Mouse (Mus musculus): ENCODE data around the gene Gm20388. TPM values are rescaled to one million over a fixed set of nuclear protein-coding genes. Genes with fewer than 3 reads are reported as not detected.

The Gm20388 gene
- polyA plus RNA-seq, 1 experiment: 49.7 TPM

DNA sequence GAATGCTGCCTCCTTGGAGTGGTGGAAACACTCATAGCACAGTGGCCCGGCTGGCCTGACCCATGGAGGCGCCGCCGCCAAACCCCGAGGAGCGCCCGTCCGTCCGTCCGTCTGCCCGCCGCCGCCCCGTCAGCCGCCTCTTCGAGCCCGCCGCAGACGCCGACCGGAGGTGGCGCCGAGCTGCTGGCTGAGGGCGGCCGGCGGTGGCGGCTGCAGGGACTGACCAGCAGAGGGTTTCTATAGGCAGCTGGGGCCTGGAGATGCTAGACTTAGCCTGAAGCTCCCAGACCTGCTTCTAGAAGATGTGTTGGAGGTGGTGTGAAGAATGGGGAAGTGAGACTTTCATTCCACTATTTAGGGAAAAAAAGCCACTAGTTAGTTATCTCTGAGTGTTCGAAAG is 2063.3 kb downstream of the Gm20388 start:
- Histone ChIP-seq H3K36me3 (ENCODE audit: control insufficient read depth, insufficient read depth, low read length) (no peaks in the 10 kb centered on the region), H3K4me3 (ENCODE audit: insufficient read depth, low read depth, low read length) (no peak overlapping the region), H3K4me1 (ENCODE audit: control insufficient read depth, insufficient read depth, low read length) (no peaks in the 10 kb centered on the region; the same call in 1 of the 2 replicates), H3K27me3 (replicated peaks; ENCODE audit: control insufficient read depth, insufficient read depth, low read length) (no peaks in the 10 kb centered on the region), H3K27ac (ENCODE audit: insufficient read depth, low read depth, low read length) (no peak overlapping the region)
- WGBS: over 99% methylated on average over 28 of the region's 28 CpGs
- TF ChIP-seq CTCF (conservative IDR thresholded peaks at IDR 0.05; ENCODE audit: insufficient read depth, insufficient read length, low read depth, low read length) (no peak), POLR2A (IDR thresholded peaks at IDR 0.05; ENCODE audit: low read depth, low read length) (no peak)
- no peak for DNase-seq

DNA sequence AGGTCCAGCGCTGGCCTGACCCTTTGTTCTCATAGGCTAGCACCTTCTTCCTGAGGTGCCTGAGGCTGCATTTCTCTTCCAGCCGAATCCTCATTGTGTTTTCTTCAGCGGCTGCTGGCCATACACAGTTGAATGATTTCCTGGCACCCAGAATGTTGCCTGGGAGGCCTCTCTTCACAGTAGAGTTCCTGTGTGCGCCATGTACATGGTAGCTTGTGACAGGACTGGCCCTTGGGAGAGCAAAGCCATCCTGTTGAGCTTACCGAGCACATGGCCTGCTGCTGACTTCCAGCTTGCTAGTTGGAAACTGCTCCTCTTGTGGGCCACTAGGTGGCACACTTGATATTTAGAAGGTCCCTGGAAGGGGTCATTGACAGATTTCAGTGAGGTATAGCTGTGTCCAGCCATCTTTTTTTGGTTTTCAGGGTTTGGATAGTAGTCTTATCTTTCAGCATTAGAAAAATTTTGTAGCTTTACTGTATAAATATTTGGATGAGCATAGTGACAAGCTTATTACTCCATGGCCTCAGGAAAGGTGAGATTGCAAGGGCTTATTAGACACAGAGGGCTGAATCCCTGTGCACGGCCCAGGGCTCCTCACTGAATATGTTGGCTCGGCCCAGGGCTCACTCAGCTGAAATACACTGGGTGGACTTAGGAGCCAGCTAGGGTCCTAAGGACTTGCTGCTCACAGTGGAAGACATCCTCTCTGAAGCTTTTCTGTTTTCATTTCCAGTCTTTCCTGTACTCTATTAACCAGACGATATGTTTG is 2067.4 kb downstream of the Gm20388 start:
- peak; percentile 79 for DNase-seq
- Histone ChIP-seq H3K4me3 (ENCODE audit: insufficient read depth, low read depth, low read length) (no peak overlapping the region), H3K27ac (ENCODE audit: insufficient read depth, low read depth, low read length) (peak overlapping the region; percentile 9; the same call in 1 of the 2 replicates), H3K27me3 (replicated peaks; ENCODE audit: control insufficient read depth, insufficient read depth, low read length) (no peaks in the 10 kb centered on the region), H3K4me1 (ENCODE audit: control insufficient read depth, insufficient read depth, low read length) (peaks cover 11% of the 10 kb centered on the region; the same call in 1 of the 2 replicates), H3K36me3 (ENCODE audit: control insufficient read depth, insufficient read depth, low read length) (no peaks in the 10 kb centered on the region)
- TF ChIP-seq CTCF (conservative IDR thresholded peaks at IDR 0.05; ENCODE audit: insufficient read depth, insufficient read length, low read depth, low read length) (peak; percentile 77), POLR2A (IDR thresholded peaks at IDR 0.05; ENCODE audit: low read depth, low read length) (no peak)
- WGBS: 44% methylated on average over 8 of the region's 8 CpGs

DNA sequence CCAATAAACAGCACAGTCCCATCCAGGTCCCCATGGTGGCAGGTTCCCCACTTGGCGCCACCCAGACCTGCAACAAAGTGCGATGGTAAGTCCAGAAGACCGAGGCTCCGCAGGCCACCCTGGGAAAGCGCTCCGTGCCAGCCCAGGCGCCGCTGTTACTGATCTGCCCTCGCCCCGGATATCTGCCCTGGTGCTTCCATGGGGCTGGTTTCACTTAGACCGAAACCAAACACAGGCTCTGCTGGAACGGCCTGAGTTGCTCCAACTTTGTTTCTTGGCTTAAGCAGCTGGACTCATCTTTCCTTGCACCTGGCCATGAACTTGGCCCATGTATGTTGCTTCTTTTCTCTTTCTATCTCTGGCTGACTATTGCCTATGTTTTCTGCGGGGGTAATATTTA is 2068.0 kb downstream of the Gm20388 start:
- Histone ChIP-seq H3K27ac (ENCODE audit: insufficient read depth, low read depth, low read length) (no peak overlapping the region), H3K27me3 (replicated peaks; ENCODE audit: control insufficient read depth, insufficient read depth, low read length) (no peaks in the 10 kb centered on the region), H3K4me3 (ENCODE audit: insufficient read depth, low read depth, low read length) (no peak overlapping the region), H3K36me3 (ENCODE audit: control insufficient read depth, insufficient read depth, low read length) (no peaks in the 10 kb centered on the region), H3K4me1 (ENCODE audit: control insufficient read depth, insufficient read depth, low read length) (peaks cover 11% of the 10 kb centered on the region; the same call in 1 of the 2 replicates)
- 93% methylated on average over 13 of the region's 13 CpGs for WGBS
- no peak for DNase-seq
- no peak for TF ChIP-seq POLR2A (IDR thresholded peaks at IDR 0.05; ENCODE audit: low read depth, low read length)
- no peak for TF ChIP-seq CTCF (conservative IDR thresholded peaks at IDR 0.05; ENCODE audit: insufficient read depth, insufficient read length, low read depth, low read length)

DNA sequence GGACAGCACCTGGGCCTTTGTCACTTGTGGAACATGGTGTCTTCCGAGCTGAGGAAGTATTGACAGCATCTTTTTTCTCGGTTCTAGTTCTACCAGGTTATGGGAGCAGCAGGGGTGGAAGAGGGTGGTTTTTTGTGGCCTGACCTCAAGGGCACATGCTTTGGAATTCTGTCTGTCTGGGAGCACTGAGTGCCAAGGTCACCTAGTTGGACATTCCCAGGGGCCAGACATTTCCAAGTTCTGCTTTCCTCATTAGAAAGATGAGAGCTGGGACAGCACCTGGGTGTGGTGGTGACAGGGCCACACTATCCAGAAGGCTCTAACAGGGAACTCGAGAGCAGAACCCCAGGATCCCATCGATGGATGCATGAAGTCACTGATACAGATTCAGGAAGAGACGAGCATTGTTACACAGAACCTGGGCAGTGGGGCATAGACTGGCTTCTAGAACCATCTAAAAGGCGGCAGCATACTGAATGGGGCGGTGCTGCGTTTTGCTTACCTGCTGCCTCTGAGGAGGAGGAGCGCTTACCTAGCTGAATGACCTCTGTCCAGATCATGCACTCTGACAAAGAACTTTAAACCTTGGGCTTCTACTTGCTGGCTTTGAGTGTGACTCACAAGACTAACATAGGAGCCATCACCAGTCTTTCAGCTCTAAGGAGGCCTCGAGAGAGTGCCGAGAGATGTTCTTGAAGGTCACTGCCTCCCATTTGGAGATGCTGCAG is 2070.3 kb downstream of the Gm20388 start:
- no peaks in the 10 kb centered on the region for H3K36me3 ChIP-seq (ENCODE audit: control insufficient read depth, insufficient read depth, low read length)

DNA sequence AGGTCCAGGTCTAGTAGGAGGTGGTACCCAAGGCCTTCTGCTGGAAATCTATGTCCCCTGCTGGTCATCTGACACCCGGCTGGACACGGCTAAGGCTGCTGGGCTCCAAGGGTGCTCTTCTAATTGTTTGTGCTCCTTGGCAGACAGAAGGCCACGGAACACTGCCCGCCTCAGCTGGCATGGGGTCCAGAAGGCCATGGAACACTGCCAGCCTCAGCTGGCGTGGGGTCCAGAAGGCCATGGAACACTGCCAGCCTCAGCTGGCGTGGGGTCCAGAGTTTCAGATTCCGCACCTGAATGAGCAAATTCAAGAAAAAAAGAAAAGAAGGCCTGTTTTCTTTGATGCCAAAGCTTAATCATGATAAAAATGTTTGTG is 2070.9 kb downstream of the Gm20388 start:
- 49% methylated on average over 7 of the region's 7 CpGs for WGBS
- H3K27me3 ChIP-seq (replicated peaks; ENCODE audit: control insufficient read depth, insufficient read depth, low read length): no peaks in the 10 kb centered on the region
- TF ChIP-seq CTCF (conservative IDR thresholded peaks at IDR 0.05; ENCODE audit: insufficient read depth, insufficient read length, low read depth, low read length) (no peak), POLR2A (IDR thresholded peaks at IDR 0.05; ENCODE audit: low read depth, low read length) (no peak)
- peak; percentile 93 for DNase-seq
- no peak overlapping the region for H3K4me3 ChIP-seq (ENCODE audit: insufficient read depth, low read depth, low read length)
- H3K4me1 ChIP-seq (ENCODE audit: control insufficient read depth, insufficient read depth, low read length): peaks cover 11% of the 10 kb centered on the region; the same call in 1 of the 2 replicates
- no peaks in the 10 kb centered on the region for H3K36me3 ChIP-seq (ENCODE audit: control insufficient read depth, insufficient read depth, low read length)
- peak overlapping the region; percentile 88 for H3K27ac ChIP-seq (ENCODE audit: insufficient read depth, low read depth, low read length)

More for the DNA sequence above, 2070.3 kb downstream of the Gm20388 start:
- Histone ChIP-seq H3K27ac (ENCODE audit: insufficient read depth, low read depth, low read length) (peak overlapping the region; percentile 88), H3K27me3 (replicated peaks; ENCODE audit: control insufficient read depth, insufficient read depth, low read length) (no peaks in the 10 kb centered on the region), H3K4me3 (ENCODE audit: insufficient read depth, low read depth, low read length) (no peak overlapping the region), H3K4me1 (ENCODE audit: control insufficient read depth, insufficient read depth, low read length) (peaks cover 11% of the 10 kb centered on the region; the same call in 1 of the 2 replicates)
- peak; percentile 82 for DNase-seq
- WGBS: 53% methylated on average over 11 of the region's 11 CpGs
- TF ChIP-seq POLR2A (IDR thresholded peaks at IDR 0.05; ENCODE audit: low read depth, low read length): no peak
- TF ChIP-seq CTCF (conservative IDR thresholded peaks at IDR 0.05; ENCODE audit: insufficient read depth, insufficient read length, low read depth, low read length): no peak

DNA sequence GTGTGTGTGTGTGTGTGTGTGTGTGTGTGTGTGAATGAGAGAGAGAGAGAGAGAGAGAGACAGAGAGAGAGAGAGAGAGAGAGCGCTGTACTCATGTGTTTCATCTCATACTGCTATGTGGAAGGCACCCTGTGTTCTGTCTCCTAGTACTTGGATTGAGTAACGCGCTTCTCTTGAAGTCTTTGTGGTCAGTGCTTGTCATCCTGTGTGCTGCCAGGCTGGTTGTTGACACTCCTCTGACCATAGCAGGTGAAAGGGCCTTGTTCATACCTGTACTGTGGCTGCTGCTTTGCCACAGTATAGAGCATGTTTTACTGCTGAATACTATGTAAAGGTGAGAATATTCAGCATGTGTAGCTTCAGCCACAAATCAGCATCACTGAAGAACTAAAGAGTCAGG is 2075.0 kb downstream of the Gm20388 start:
- Histone ChIP-seq H3K36me3 (ENCODE audit: control insufficient read depth, insufficient read depth, low read length) (no peaks in the 10 kb centered on the region), H3K27me3 (replicated peaks; ENCODE audit: control insufficient read depth, insufficient read depth, low read length) (no peaks in the 10 kb centered on the region), H3K27ac (ENCODE audit: insufficient read depth, low read depth, low read length) (no peak overlapping the region), H3K4me1 (ENCODE audit: control insufficient read depth, insufficient read depth, low read length) (peaks cover 7% of the 10 kb centered on the region; the same call in 1 of the 2 replicates), H3K4me3 (ENCODE audit: insufficient read depth, low read depth, low read length) (no peak overlapping the region)
- no peak for TF ChIP-seq CTCF (conservative IDR thresholded peaks at IDR 0.05; ENCODE audit: insufficient read depth, insufficient read length, low read depth, low read length)
- TF ChIP-seq POLR2A (IDR thresholded peaks at IDR 0.05; ENCODE audit: low read depth, low read length): no peak
- no peak for DNase-seq
- WGBS: 100% methylated on average over 3 of the region's 3 CpGs

DNA sequence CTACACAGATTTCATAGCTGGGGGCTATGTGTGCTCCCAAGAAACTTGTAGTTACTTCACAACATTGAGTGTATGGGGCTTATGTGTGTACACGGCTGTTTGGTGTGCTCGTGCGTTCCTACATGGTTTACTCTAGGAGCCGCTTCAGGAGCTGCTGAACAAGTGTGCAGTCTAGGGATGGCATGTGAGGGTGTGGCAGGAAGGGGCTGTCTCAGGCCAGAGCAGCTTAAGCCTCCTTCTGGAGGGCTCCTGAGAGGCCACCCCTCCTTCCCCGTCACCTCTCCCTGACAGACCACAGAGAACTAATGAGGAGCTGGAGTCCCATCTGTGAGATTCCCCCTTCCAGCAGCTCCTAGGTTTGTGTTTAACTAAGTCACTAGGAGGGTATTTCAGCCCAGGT is 2077.3 kb downstream of the Gm20388 start:
- WGBS: 91% methylated on average over 5 of the region's 5 CpGs
- no peaks in the 10 kb centered on the region for H3K36me3 ChIP-seq (ENCODE audit: control insufficient read depth, insufficient read depth, low read length)
- no peaks in the 10 kb centered on the region for H3K27me3 ChIP-seq (replicated peaks; ENCODE audit: control insufficient read depth, insufficient read depth, low read length)
- DNase-seq: no peak
- no peak overlapping the region for H3K4me3 ChIP-seq (ENCODE audit: insufficient read depth, low read depth, low read length)
- H3K4me1 ChIP-seq (ENCODE audit: control insufficient read depth, insufficient read depth, low read length): no peaks in the 10 kb centered on the region
- TF ChIP-seq POLR2A (IDR thresholded peaks at IDR 0.05; ENCODE audit: low read depth, low read length) (no peak), CTCF (conservative IDR thresholded peaks at IDR 0.05; ENCODE audit: insufficient read depth, insufficient read length, low read depth, low read length) (no peak)
- H3K27ac ChIP-seq (ENCODE audit: insufficient read depth, low read depth, low read length): no peak overlapping the region

All from kidney, adult 2 months (tissue).